Mouse (Mus musculus): ENCODE data around the gene Adcy6.
A peak's percentile ranks its signal among the peaks of the same experiment; 100 is the strongest.

Adcy6 gene

GRCm38 (mm10) chr15:98609331-98610130 is at the start of gene Adcy6:
Gene Adcy6, minus strand, starts transcription at chr15:98610076.
- DNase-seq (ENCODE audit: inconsistent ontology term) = peak; percentile 87

- DNase-seq (ENCODE audit: inconsistent ontology term) = no peak
Observed at GRCm38 (mm10) chr15:98656982-98657751, 47.3 kb upstream of the Adcy6 start.

- DNase-seq (ENCODE audit: inconsistent ontology term) = no peak
Observed at GRCm38 (mm10) chr15:98652174-98652573, 42.3 kb upstream of the Adcy6 start.

GRCm38 (mm10) chr15:98651431-98651830 is 41.6 kb upstream of the Adcy6 start:
- no peak for DNase-seq (ENCODE audit: inconsistent ontology term)

GRCm38 (mm10) chr15:98648071-98648470 is 38.2 kb upstream of the Adcy6 start:
- DNase-seq (ENCODE audit: inconsistent ontology term) = no peak

DNA sequence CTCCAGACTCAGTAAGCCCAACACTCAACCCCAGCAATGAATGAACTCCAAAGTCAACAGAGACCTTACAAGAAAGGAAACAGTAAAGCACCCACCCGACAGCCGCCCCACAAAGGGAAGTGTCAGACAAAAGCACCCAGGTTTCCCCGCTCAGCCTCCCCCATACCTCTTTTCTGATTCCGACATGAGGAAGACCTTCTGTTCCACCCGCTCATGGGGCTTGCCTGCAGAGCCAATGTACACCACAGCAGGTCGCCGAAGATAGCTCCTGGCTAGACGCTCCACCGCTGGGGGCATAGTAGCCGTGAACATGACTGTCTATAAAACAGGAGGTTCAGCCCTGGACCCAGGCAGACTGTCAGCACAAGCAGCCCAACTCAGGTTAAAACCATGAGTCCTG is 37.4 kb upstream of the Adcy6 start:
- DNase-seq (ENCODE audit: inconsistent ontology term) = no peak

DNA sequence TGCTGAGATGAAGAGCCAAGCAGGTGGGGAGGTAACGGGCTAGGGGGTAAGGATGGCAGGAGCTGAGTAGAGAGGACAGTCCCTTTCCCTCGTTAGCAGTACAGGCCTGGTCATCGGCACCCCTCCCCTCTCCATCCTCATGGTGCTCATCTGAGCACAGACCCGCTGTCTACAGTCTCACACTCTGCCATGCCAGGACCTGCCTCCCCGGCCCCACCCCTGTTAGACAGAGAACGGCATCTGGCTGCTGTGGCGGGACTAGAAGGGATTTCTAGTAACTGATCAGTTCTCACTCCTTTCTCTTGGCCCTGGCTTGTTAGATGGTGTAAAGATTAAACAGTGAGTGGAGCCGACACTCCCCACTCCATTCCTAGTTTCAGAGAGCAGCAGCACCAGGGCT is 36.9 kb upstream of the Adcy6 start:
- no peak for DNase-seq (ENCODE audit: inconsistent ontology term)

DNA sequence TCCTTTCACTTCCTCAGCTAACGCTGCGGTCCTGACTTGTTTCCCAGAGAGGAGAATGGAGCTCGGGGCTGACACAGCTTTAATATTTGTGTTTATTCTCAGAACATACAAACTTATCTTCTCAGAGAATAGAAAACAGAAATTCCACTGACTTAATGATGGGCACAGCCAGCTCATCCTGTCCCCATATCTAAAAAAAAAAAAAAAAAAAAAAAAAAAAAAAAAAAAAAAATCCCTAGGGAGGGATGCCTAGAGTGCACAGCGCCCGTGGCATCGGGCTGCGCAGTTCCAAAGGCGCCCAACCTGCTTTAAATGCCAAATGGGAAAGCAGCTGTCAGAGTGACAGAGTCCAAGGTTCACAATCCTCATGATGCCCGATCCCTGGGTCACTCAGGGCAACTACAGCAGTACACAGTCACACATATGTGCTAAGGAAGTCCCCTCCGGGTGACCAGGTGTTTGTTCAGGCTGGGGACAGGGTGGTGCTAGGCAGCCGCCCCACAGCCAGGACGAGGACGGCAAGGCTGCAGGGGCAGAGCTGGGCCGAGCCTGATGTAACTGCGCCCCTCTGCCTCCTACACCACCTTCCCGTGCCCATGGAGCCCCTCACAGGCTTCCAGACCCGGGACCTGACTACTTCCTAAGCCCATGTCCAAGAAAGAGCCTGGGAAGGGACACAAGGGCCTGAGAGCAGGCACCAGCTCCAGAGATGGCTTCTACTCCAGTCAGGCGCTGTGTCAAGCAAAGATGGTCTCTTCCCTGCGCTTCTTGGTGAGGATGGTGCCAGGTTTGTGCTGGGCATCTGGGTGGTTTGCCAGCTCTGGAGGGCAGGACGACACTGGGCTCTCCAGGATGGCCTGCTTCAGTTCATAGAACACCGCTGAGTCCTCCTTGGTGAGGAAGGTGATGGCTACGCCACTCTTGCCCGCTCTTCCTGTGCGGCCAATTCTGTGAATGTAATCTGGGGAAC is 35.5 kb upstream of the Adcy6 start:
- no peak for DNase-seq (ENCODE audit: inconsistent ontology term)

- no peak for DNase-seq (ENCODE audit: inconsistent ontology term)
Observed at GRCm38 (mm10) chr15:98644406-98644805, 34.5 kb upstream of the Adcy6 start.

DNA sequence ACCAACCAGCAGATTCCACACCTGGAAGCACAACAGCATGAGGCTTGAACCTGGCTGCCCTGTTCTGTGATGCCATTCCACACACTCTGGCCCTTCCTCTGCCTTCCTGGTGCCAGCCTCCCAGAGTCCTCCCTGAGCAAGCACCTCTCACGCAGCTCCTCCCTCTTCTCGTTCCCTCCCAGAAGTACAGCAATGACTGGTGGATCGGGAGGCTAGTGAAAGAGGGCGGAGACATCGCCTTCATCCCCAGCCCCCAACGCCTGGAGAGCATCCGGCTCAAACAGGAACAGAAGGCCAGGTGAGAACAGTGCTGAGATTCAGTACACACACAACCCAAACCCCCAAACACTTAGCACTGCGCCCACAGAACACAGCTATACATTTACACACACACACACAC is 30.3 kb upstream of the Adcy6 start:
- no peak for DNase-seq (ENCODE audit: inconsistent ontology term)

DNA sequence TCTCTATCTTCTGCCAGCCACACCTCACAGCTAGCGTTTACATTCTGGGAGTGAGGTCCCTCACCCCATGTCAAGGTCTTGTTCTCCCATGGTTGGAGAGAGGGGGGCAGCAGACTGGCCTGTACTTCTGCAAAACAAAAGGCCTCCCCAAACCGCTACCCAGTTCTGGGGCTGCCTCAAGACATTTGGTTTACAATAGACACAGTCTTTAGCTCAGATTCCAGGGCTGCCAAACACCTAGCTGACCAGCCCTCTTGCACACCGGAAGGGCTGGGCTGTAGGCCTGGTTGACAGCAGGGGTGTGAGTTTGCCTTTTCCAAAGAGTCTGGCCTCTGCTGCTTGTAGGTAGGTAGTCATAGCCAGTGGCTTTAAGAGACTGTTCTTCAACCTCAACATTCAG is 27.3 kb upstream of the Adcy6 start:
- no peak for DNase-seq (ENCODE audit: inconsistent ontology term)

DNA sequence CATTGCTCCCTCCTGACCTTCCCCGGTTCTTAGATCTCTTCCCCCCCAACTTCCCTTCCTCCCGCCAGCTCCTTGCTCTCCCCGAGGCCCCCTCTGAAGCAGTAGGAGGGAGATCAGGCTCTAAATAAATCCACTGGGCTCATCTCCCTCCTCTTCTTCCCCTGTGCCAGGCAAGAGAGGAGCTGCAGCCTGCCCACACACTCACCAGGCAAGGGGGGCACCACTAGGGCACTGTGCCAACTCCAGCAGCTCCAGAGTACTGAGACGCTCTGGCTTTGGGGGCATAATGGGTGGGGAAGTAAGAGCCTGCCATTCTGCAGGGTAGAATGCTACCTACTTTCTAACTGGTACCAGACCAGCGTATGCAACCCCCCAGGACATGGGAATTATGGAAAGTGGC is 26.6 kb upstream of the Adcy6 start:
- DNase-seq (ENCODE audit: inconsistent ontology term) = no peak

GRCm38 (mm10) chr15:98635291-98635841 is 25.5 kb upstream of the Adcy6 start:
- DNase-seq (ENCODE audit: inconsistent ontology term) = no peak

DNA sequence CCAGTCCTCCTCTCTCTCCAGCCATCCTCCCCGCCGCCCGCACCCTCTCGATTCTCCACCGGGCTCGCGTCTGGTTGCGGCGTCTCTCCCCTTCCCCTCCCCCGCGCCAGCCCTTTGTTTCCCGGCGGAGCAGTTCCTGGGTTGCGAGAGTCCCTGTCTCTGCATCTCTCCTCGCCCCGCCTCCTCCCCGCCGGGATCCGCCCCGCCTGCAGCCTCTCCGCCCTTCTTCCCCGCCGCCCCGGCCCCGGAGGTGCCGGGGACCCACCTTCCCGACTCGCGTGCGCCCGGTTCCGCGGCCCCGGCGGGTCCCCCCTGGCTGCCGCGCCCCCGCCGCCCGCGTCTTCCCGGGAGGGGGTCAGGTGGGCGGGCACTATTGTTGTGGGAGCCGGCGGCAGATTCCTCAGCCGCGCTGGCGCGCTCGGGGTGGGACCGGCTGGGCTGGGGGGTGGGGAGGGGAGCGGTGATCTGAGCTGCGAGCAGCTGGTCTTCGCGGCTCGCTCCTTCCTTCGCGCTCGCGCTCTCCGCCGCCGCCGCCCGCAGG is 24.7 kb upstream of the Adcy6 start:
- DNase-seq (ENCODE audit: inconsistent ontology term) = peak; percentile 90

GRCm38 (mm10) chr15:98633822-98634470 is 24.1 kb upstream of the Adcy6 start:
- DNase-seq (ENCODE audit: inconsistent ontology term) = peak; percentile 7

DNA sequence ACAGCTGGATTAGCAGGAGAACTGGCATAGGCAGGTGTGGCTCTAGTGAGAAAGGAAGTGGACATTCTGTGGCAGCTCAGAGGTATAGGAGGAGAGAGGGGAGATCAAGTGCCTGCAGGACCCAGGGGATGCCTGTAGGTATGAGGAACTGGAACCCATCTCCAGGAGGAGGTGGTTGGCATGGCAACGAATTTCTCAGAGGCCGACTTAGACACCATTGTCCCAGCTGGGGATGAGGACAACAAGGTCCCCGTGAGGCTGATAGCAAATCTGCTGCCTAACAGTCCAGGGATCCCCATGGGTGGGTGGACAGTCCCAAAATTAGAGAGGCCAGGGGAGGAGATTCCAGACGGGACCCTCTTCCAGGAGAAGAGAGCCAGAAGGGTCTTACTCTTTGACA is 23.0 kb upstream of the Adcy6 start:
- no peak for DNase-seq (ENCODE audit: inconsistent ontology term)

DNA sequence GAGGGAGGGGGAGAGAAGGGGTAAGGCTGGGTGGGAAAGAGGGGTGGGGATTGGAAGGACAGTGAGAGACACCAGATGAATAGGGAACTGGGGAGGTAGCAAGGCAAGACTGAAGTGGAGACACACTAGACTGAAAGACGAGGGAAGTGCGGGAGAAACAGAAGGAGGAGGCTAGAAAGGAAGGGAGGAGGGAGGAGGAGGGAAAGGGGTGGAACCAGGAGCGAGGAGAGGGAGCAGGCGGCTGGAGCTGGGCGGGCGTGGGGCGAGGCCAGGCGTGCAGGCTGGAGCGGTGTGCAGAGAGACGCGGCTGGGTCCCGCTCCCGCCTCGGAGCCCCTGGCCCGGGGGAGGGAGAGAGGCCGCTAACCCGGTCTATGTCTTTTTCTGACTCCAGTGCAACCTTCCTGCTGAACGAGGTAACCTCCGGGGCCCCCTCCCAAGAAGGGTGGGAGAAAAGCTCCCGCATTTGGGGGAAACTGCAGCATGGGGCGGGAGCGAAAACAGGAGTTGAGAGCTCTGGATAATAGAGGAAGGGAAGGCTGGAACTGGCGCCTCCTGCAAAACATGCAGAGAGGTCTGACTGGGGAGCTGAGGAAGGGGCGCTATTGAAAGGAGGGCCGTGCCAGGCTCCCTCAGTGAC is 22.4 kb upstream of the Adcy6 start:
- peak; percentile 79 for DNase-seq (ENCODE audit: inconsistent ontology term)

- peak; percentile 68 for DNase-seq (ENCODE audit: inconsistent ontology term)
Observed at GRCm38 (mm10) chr15:98631493-98631892, 21.6 kb upstream of the Adcy6 start.

DNA sequence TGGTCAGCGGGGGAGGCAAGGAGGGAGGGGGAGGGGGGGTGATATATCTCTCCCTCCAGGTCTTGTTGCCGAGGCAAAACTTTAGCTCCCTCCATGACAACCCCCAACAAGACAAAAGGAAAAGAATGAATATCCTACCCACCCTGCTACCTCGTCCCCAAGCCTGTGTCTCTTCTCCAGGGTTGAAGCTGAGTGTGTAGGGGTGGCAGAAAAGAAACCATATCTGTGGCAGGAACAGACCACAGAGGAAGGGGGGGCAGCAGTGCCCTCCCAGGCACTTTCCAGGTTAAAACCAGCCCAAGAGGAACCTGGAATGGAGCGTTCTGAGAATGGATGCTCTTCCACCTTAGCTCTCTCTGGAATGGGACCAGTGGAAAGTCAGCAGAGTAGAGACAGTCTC is 20.7 kb upstream of the Adcy6 start, which contains the start of gene Cacnb3:
Gene Cacnb3, plus strand, starts transcription at position 301 of the 400 bp plus-strand sequence.
- DNase-seq (ENCODE audit: inconsistent ontology term) = no peak

GRCm38 (mm10) chr15:98629464-98629863 is 19.6 kb upstream of the Adcy6 start:
- DNase-seq (ENCODE audit: inconsistent ontology term) = no peak

All from Muller cell, postnatal 12 days (primary cell).